Mouse (Mus musculus): ENCODE results near the gene Zfp668.

- TF ChIP-seq CTCF (IDR thresholded peaks at IDR 0.05; ENCODE audit: extremely low read depth, insufficient read depth, low read length) (peak; percentile 7; the same call in 1 of the 2 replicates), POLR2A (IDR thresholded peaks at IDR 0.05; ENCODE audit: extremely low read depth, insufficient read depth, low read length) (peak; percentile 83; the same call in 1 of the 2 replicates)
Observed at GRCm38 (mm10) chr7:127895442-127895841, 18.8 kb upstream of the Zfp668 start, which contains the start of the genes Gm21974 and Vkorc1.

Measured in cortical plate, adult 2 months (tissue).